Mouse (Mus musculus) thymus, adult 2 months (tissue): Measurements from ENCODE around the gene Tmem132d. TPM values are rescaled to one million over a fixed set of nuclear protein-coding genes. Genes with fewer than 3 reads are reported as not detected.

Source experiments
- DNase-seq: peaks from one replicate; pipeline ENCODE4 v3.0.0; 2021
- H3K27ac ChIP-seq: fragments of 200-500 bp; 2 replicates; pipeline ENCODE4 v1.5.1; 2012; ENCODE audit warnings: low read length, control low read depth; ENCODE audit not compliant: control insufficient read depth, insufficient read depth
- H3K27me3 ChIP-seq: fragments of 200-500 bp; 2 replicates; pipeline ENCODE4 v1.6.1; 2012; ENCODE audit warnings: mild to moderate bottlenecking, low read length, moderate library complexity, mixed read lengths; ENCODE audit not compliant: control insufficient read depth, insufficient read depth
- H3K36me3 ChIP-seq: fragments of 200-500 bp; 2 replicates; pipeline ENCODE4 v1.6.1; 2012; ENCODE audit warnings: mild to moderate bottlenecking, low read length, moderate library complexity; ENCODE audit not compliant: control insufficient read depth, insufficient read depth
- H3K4me1 ChIP-seq: fragments of 200-500 bp; replicated peaks from 2 replicates; pipeline ENCODE4 v1.6.1; 2012; ENCODE audit warnings: low read length; ENCODE audit not compliant: control insufficient read depth, insufficient read depth
- H3K4me3 ChIP-seq: fragments of 200-500 bp; 2 replicates; pipeline ENCODE4 v1.5.1; 2012; ENCODE audit warnings: mild to moderate bottlenecking, low read length, control low read depth, moderate library complexity; ENCODE audit not compliant: control insufficient read depth, insufficient read depth
- CTCF ChIP-seq: fragments of 200-500 bp; IDR thresholded peaks from 2 replicates; pipeline ENCODE4 v1.5.1; 2012; ENCODE audit warnings: mild to moderate bottlenecking, control low read depth, low read length, moderate library complexity, borderline replicate concordance; ENCODE audit not compliant: control insufficient read depth, poor library complexity, insufficient read depth; ENCODE audit errors: extremely low read depth
- POLR2A ChIP-seq: fragments of 200-500 bp; IDR thresholded peaks from 2 replicates; pipeline ENCODE4 v1.6.1; 2012; ENCODE audit warnings: mild to moderate bottlenecking, low read length, control low read depth, moderate library complexity; ENCODE audit not compliant: control insufficient read depth, poor library complexity, insufficient read depth; ENCODE audit errors: extremely low read depth
- WGBS: fragments of 180-500 bp; shearing (Covaris S2); methylation state at CpG from one replicate; pipeline ENCODE4 v1.1.7; 2018; 5-methylcytosine and 5-hydroxymethylcytosine counted together
- polyA plus RNA-seq: library from polyadenylated mRNA; depleted of rRNA; stranded (reverse); fragments of >200 nt; gene quantifications from 2 replicates; pipeline ENCODE4 v1.2.3, GENCODE M21; 2012

Tmem132d gene
- polyA plus RNA-seq, 1 experiment, result 0.07 TPM

DNA sequence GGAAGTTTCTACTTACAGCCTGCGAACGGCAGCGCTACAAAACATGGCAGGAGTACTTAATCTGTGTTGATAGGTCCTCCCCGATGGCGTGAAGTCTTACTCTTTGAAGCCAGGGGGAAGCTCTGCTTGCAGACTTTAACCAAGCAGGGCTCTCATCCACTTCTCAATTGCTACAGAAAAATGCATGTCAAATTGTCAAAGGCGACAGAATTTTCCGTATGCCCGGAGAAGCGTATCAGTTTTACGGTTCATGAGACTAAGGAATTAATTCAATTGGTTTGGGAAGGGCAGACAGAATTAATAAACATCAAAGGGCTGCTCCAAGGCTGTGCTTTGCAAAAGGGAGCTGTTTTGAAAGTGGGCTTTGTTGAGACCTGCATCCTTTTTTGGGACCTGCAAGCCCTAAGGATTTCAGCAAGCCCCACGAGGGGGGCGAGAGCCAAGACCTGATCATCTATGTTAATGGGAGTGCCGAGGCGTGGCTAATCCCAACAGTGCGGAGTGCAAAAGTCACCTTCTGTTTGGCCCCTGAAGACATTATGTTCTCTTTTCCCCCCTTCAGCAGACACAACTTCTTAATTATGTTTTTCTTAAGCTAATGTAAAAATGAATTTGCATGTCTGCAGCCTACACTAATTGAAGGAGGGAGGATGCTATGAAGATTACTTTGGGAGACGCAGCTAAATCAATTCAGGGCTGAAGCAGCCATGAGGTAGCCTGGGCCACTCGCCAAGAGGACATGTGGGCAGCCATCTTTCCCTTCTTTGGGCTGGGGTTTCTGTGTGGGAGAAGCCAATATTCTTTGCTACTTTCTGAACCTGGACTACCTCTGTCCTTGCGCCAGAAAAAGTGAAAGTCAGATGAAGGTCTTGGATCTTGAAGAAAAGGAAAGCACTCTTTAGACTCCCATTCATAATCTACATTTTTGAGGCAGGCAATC lies 547.0 kb downstream of the Tmem132d start:
- Histone ChIP-seq H3K27ac (no peak overlapping the region), H3K4me1 (no peaks in the 10 kb centered on the region), H3K27me3 (no peaks in the 10 kb centered on the region), H3K4me3 (no peak overlapping the region), H3K36me3 (no peaks in the 10 kb centered on the region)
- no peak for DNase-seq
- WGBS, result 95% methylated on average over 18 of the region's 18 CpGs
- TF ChIP-seq CTCF, result no peak
- TF ChIP-seq POLR2A, result no peak

DNA sequence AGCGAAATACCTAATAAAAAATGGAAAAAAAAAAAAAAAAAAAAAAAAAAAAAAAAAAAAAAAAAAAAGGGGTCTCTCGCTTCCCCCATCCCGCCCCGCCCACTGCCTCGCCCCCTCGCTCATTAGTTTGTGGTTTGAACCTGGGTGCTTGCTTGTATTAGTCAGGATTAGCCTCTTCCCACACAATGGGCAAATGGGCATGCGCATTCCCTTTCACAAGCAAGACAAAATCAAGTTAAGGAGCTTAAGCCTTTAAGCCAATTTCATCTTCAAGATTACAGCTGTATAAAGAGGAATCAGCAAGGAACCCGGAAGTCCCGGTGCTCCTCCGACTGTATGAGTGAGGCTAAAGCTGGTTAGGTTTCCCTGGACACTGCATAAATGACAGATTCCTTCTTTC lies 549.9 kb downstream of the Tmem132d start:
- TF ChIP-seq POLR2A, result no peak
- TF ChIP-seq CTCF, result no peak
- no peak for DNase-seq
- Histone ChIP-seq H3K4me1 (no peaks in the 10 kb centered on the region), H3K27ac (no peak overlapping the region), H3K36me3 (no peaks in the 10 kb centered on the region), H3K27me3 (no peaks in the 10 kb centered on the region), H3K4me3 (no peak overlapping the region)
- WGBS, result 86% methylated on average over 9 of the region's 10 CpGs

DNA sequence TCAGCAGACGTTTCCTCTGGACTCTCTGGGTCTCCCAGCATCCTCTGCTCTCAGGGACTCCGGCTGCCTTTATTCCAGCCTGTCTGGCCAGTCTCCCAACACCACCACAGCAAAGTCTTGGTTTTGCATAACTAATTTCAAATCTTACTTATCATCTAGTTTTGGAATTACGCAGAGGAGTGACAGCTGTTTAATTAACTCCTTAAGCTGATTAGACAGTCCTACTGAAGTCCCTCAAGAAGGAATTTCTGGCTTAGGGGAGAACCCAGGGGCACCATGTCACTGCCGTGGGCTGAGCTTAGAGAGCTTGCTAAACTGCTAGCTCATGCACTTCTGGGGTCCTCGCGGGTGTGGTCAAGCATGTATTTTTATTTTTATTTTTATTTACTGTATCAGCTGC lies 558.4 kb downstream of the Tmem132d start:
- no peaks in the 10 kb centered on the region for H3K27me3 ChIP-seq
- TF ChIP-seq CTCF, result no peak
- TF ChIP-seq POLR2A, result no peak
- no peak overlapping the region for H3K27ac ChIP-seq
- H3K4me1 ChIP-seq, result no peaks in the 10 kb centered on the region
- no peak for DNase-seq
- no peaks in the 10 kb centered on the region for H3K36me3 ChIP-seq
- WGBS, result 81% methylated on average over 6 of the region's 6 CpGs
- no peak overlapping the region for H3K4me3 ChIP-seq

DNA sequence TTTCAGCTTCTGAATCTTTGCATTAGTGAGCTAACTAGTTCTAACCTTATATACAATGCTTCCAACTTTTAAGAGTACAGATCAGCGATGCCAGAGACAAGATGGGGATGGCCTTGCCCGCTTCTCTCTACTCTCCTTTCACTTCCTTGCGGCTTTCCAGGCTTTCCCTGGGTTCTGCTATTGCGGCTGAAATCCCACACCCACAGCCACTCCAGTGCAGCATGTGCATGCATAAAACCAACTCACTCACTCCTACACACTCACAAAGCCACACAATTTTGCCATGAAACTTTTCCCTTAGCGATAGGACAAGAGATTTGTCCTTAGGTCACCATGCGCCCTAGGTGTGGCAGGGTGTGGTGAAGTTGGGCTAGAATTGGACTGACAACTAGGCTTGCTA lies 567.7 kb downstream of the Tmem132d start:
- DNase-seq, result no peak
- no peak overlapping the region for H3K4me3 ChIP-seq
- H3K27ac ChIP-seq, result no peak overlapping the region
- TF ChIP-seq POLR2A, result no peak
- TF ChIP-seq CTCF, result no peak
- no peaks in the 10 kb centered on the region for H3K36me3 ChIP-seq
- H3K27me3 ChIP-seq, result no peaks in the 10 kb centered on the region
- 90% methylated on average over 6 of the region's 6 CpGs for WGBS
- no peaks in the 10 kb centered on the region for H3K4me1 ChIP-seq

DNA sequence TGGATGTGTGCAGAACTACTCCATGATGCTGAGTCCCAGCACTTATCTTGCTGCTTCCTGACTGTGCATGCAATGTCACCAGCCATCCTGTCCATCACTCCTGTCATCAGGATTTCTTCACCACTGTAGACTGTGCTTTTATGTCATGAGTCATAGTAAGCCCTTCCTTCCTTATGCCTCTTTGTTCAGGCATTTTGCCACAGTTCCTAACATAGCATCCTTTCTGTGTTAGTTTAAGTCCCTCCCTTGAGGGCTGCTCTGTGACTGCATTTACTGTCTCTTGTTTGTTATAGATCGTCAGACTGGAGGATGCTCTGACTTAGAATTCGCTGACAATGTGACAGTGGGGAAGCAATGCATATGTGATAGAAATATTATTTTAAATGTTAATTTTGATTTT lies 573.2 kb downstream of the Tmem132d start:
- Histone ChIP-seq H3K27me3 (no peaks in the 10 kb centered on the region), H3K4me3 (no peak overlapping the region), H3K4me1 (no peaks in the 10 kb centered on the region), H3K27ac (no peak overlapping the region), H3K36me3 (no peaks in the 10 kb centered on the region)
- 88% methylated on average over 2 of the region's 2 CpGs for WGBS
- DNase-seq, result no peak
- TF ChIP-seq POLR2A (no peak), CTCF (no peak)

DNA sequence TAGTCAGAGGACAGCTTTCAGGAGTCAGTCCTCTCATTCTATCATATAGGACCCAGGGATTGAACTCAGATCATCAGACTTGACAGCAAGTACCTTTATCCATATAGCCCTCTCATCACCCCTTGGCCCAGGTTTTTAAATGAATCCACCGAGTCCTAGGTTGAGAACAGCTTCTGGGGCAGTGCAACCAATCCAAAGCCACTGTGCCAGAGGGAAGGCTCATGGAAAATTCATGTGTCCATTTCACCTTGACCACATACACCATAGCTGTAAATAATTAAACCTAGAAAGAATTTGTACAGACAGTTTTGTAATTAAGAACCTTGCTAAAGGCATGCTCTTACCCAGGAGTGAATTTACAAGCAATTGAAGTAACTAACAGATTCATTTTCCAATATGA lies 580.6 kb downstream of the Tmem132d start:
- Histone ChIP-seq H3K36me3 (no peaks in the 10 kb centered on the region), H3K4me1 (no peaks in the 10 kb centered on the region), H3K27me3 (no peaks in the 10 kb centered on the region), H3K27ac (no peak overlapping the region), H3K4me3 (no peak overlapping the region)
- DNase-seq, result no peak
- WGBS, result 83% methylated on average over 1 of the region's 1 CpGs
- TF ChIP-seq CTCF (no peak), POLR2A (no peak)
